Mouse (Mus musculus) myocyte (in vitro differentiated cells): ENCODE measurements around the gene Bicd2.

Experiments
- CEBPB ChIP-seq: IDR thresholded peaks from 2 replicates; pipeline ENCODE4 v1.6.1; 2011; ENCODE audit warnings: mild to moderate bottlenecking, moderate library complexity; ENCODE audit not compliant: poor library complexity, insufficient read depth, severe bottlenecking
- E2F4 ChIP-seq: IDR thresholded peaks from one replicate; pipeline ENCODE4 v1.6.1; 2011; ENCODE audit warnings: mild to moderate bottlenecking, control low read depth, moderate library complexity; ENCODE audit not compliant: insufficient read depth
- MYOD1 ChIP-seq, 3 experiments: IDR thresholded peaks; one replicate each; pipeline ENCODE4 v1.6.1; 2011; ENCODE audit warnings: control low read depth in 2 of 3, low read depth in 2 of 3, mild to moderate bottlenecking in 2 of 3, moderate library complexity in 1 of 3; ENCODE audit not compliant: insufficient read length in 2 of 3, control insufficient read depth in 1 of 3
- MYOG ChIP-seq, 3 experiments: IDR thresholded peaks; one replicate each; pipeline ENCODE4 v1.6.1; 2011; ENCODE audit warnings: control low read depth in 2 of 3, low read depth in 2 of 3, mild to moderate bottlenecking in 2 of 3; ENCODE audit not compliant: insufficient read length in 2 of 3, control insufficient read depth in 1 of 3, insufficient read depth in 1 of 3
- POLR2A ChIP-seq: IDR thresholded peaks from one replicate; pipeline ENCODE4 v1.6.1; 2011; ENCODE audit warnings: low read depth, mild to moderate bottlenecking, control low read depth, moderate library complexity; ENCODE audit not compliant: insufficient read length
- POLR2AphosphoS2 ChIP-seq: IDR thresholded peaks from one replicate; pipeline ENCODE4 v1.6.1; 2011; ENCODE audit warnings: low read depth, control low read depth; ENCODE audit not compliant: insufficient read length
- REST ChIP-seq: IDR thresholded peaks from one replicate; pipeline ENCODE4 v1.6.1; 2011; ENCODE audit warnings: mild to moderate bottlenecking, control low read depth, moderate library complexity; ENCODE audit not compliant: insufficient read depth, insufficient read length
- USF1 ChIP-seq: IDR thresholded peaks from one replicate; pipeline ENCODE4 v1.6.1; 2011; ENCODE audit warnings: low read depth, mild to moderate bottlenecking, control low read depth, moderate library complexity

DNA sequence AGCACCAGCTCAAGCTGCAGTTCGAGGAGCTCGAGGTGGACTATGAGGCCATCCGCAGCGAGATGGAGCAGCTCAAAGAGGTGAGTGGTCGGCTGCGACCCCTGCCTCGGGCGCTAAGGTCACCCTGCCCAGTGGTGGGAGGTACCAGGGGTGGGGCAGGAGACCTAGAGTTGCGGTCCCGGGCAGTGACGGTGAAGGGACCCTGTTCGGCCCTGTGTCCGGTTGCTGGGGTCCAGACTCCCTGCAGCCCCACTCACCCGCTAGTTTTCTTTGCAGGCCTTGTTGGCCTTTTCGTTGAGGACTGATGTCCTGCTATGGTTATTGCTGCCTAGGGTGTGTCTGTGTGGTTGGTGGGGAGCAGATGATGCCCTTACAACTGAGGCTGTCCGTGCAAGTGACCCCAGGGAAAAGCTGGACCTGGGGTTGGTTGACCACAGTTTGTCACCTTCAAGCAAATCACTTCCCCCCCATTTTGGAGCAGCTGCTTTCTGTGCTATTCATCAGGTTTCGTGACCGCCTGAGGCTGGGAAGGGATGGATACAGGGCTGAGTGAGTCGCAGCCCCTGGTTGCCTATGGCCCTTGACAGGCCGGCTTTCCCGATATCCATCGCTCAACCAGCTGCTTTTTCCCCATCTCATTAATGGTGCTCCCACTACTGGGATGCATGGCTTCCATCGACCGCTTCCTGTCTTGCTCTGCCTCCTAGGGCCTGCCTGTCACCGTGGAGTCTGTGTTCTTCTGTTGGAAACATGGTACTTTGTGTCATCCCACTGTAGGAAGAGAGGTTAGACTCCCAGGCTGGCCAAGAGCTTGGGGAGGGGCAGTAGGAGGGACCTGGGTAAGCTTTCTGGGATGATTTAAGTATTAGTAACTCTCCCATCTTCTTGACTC lies 692 bp downstream of the Bicd2 start:
- TF ChIP-seq USF1 (no peak), POLR2AphosphoS2 (peak; percentile 55), MYOG (IDR thresholded peaks at IDR 0.05; ENCODE audit: control insufficient read depth in 1 of 3, insufficient read depth in 1 of 3, insufficient read length in 2 of 3, low read depth in 2 of 3) (peak in 1 of 3 experiments; percentile 13), POLR2A (peak; percentile 64), E2F4 (no peak), MYOD1 (IDR thresholded peaks at IDR 0.05; ENCODE audit: control insufficient read depth in 1 of 3, insufficient read length in 2 of 3, low read depth in 2 of 3) (no peak), CEBPB (peak; percentile 24; the same call in 1 of the 2 replicates), REST (no peak)
